Mouse (Mus musculus) hindbrain, embryonic 13.5 days (tissue): ENCODE measurements around the gene Pianp. TPM values are rescaled to one million over a fixed set of nuclear protein-coding genes. Genes with fewer than 3 reads are reported as not detected.

Source experiments
- ATAC-seq: fragments of 200-750 bp; cut with Nextera tagmentation; 2 replicates; pipeline ENCODE4 v1.8.0; 2017; ENCODE audit warnings: moderate TSS enrichment; ENCODE audit not compliant: low FRiP score
- H3K27ac ChIP-seq: fragments of 300-500 bp; sonication (generic); 2 replicates; pipeline ENCODE4 v1.5.1; 2015; ENCODE audit warnings: inconsistent platforms, mild to moderate bottlenecking, moderate library complexity
- H3K27me3 ChIP-seq: fragments of 300-500 bp; sonication (generic); 2 replicates; pipeline ENCODE4 v1.6.1; 2015; ENCODE audit warnings: mild to moderate bottlenecking, inconsistent platforms
- H3K36me3 ChIP-seq: fragments of 300-500 bp; sonication (generic); 2 replicates; pipeline ENCODE4 v1.6.1; 2015; ENCODE audit warnings: mild to moderate bottlenecking, inconsistent platforms
- H3K4me1 ChIP-seq: fragments of 300-500 bp; sonication (generic); replicated peaks from 2 replicates; pipeline ENCODE4 v1.6.1; 2015; ENCODE audit warnings: inconsistent platforms
- H3K4me2 ChIP-seq: fragments of 300-500 bp; sonication (generic); 2 replicates; pipeline ENCODE4 v1.6.1; 2015; ENCODE audit warnings: inconsistent platforms, mild to moderate bottlenecking, moderate library complexity
- H3K4me3 ChIP-seq: fragments of 300-500 bp; sonication (generic); 2 replicates; pipeline ENCODE4 v1.5.1; 2015; ENCODE audit warnings: mild to moderate bottlenecking, inconsistent platforms
- H3K9ac ChIP-seq: fragments of 300-500 bp; sonication (generic); 2 replicates; pipeline ENCODE4 v1.6.1; 2015; ENCODE audit warnings: mild to moderate bottlenecking, inconsistent platforms
- H3K9me3 ChIP-seq: fragments of 300-500 bp; sonication (generic); 2 replicates; pipeline ENCODE4 v1.6.1; 2016; ENCODE audit warnings: inconsistent platforms
- WGBS: fragments of 180-500 bp; shearing (Covaris S2); methylation state at CpG from one replicate; pipeline ENCODE4 v1.1.7; 2015; 5-methylcytosine and 5-hydroxymethylcytosine counted together
- polyA plus RNA-seq: library from polyadenylated mRNA; unstranded; fragments of >200 nt; fragmentation: Nextera tagmentation; extraction: Ambion mirVana; gene quantifications from 2 replicates; pipeline ENCODE4 v1.2.1, GENCODE M21; 2015

The Pianp gene
- polyA plus RNA-seq, 1 experiment from 2014 or later = 29.3 TPM

DNA sequence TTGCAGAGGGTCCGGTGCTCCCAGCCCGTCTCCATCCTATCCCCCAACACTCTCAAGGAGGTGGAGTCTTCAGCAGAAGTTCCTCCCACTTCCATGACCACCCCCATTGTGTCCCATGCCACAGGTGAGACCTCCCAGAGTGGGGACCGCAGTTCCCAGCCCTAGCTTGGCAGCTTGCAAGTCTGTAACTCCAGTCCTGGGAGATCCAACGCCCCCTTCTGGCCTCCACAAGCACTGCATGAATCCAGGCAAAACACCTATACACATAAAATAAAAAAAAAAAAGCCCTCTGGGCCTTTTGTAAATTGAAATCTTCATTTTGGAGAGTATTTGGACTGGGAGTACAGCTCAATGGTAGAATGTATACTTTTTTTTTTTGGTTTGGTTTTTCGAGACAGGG is 54.7 kb downstream of the Pianp start:
- H3K27ac ChIP-seq = no peak overlapping the region
- no peak overlapping the region for H3K4me3 ChIP-seq
- no peak overlapping the region for H3K4me2 ChIP-seq
- no peaks in the 10 kb centered on the region for H3K27me3 ChIP-seq
- H3K4me1 ChIP-seq = 0 out of 2 replicates have a peak, but pooled peaks cover 6% of the 10 kb centered on the region
- 70% methylated on average over 5 of the region's 5 CpGs for WGBS
- peaks cover 88% of the 10 kb centered on the region for H3K36me3 ChIP-seq
- H3K9ac ChIP-seq = no peak overlapping the region
- no peak for ATAC-seq
- H3K9me3 ChIP-seq = no peaks in the 10 kb centered on the region

Other genes starting within 250 kb of the Pianp start
- not detected in 2 replicates for gene Gm45234, start 240.7 kb upstream of the Pianp start, polyA plus RNA-seq
- gene Atn1, start 240.2 kb upstream of the Pianp start, polyA plus RNA-seq = 21.6 and 22.7 TPM in 2 replicates
- gene Eno2, start 227.0 kb upstream of the Pianp start, polyA plus RNA-seq = 53.2 and 58.7 TPM in 2 replicates
- gene Lrrc23, start 217.0 kb upstream of the Pianp start, polyA plus RNA-seq = 4.0 and 6.3 TPM in 2 replicates
- 7.8 and 8.4 TPM in 2 replicates for gene Spsb2, start 188.0 kb upstream of the Pianp start, polyA plus RNA-seq
- 361 and 374 TPM in 2 replicates for gene Tpi1, start 182.4 kb upstream of the Pianp start, polyA plus RNA-seq
- 189 and 200 TPM in 2 replicates for gene Usp5, start 167.2 kb upstream of the Pianp start, polyA plus RNA-seq
- gene Cdca3, start 167.1 kb upstream of the Pianp start, polyA plus RNA-seq = 42.6 and 51.2 TPM in 2 replicates
- 0.78 and 1.3 TPM in 2 replicates for gene Gnb3, start 156.4 kb upstream of the Pianp start, polyA plus RNA-seq
- gene P3h3, start 138.9 kb upstream of the Pianp start, polyA plus RNA-seq = 16.4 and 19.1 TPM in 2 replicates
- 21.3 and 22.5 TPM in 2 replicates for gene Gpr162, start 132.7 kb upstream of the Pianp start, polyA plus RNA-seq
- 0.14 and 0.19 TPM in 2 replicates for gene Cd4, start 108.5 kb upstream of the Pianp start, polyA plus RNA-seq
- 2.4 and 2.6 TPM in 2 replicates for gene Lag3, start 85.0 kb upstream of the Pianp start, polyA plus RNA-seq
- 744 and 801 TPM in 2 replicates for gene Ptms, start 76.6 kb upstream of the Pianp start, polyA plus RNA-seq
- 481 and 505 TPM in 2 replicates for gene Mlf2, start 65.3 kb upstream of the Pianp start, polyA plus RNA-seq
- gene Cops7a, start 31.2 kb upstream of the Pianp start, polyA plus RNA-seq = 89.3 and 94.5 TPM in 2 replicates
- gene Zfp384, start 12.5 kb downstream of the Pianp start, polyA plus RNA-seq = 17.7 and 20.4 TPM in 2 replicates
- 168 and 175 TPM in 2 replicates for gene Ing4, start 43.1 kb downstream of the Pianp start, polyA plus RNA-seq
- gene Acrbp, start 53.0 kb downstream of the Pianp start, polyA plus RNA-seq = 17.5 and 19.7 TPM in 2 replicates
- gene Lpar5, start 71.2 kb downstream of the Pianp start, polyA plus RNA-seq = 0.55 and 0.65 TPM in 2 replicates
- gene Chd4, start 99.3 kb downstream of the Pianp start, polyA plus RNA-seq = 123 and 126 TPM in 2 replicates
- 47.9 and 48.6 TPM in 2 replicates for gene Nop2, start 135.2 kb downstream of the Pianp start, polyA plus RNA-seq
- 17.2 and 19.7 TPM in 2 replicates for gene Iffo1, start 148.5 kb downstream of the Pianp start, polyA plus RNA-seq
- gene Gapdh, start 169.8 kb downstream of the Pianp start, polyA plus RNA-seq = 1,320 and 1,327 TPM in 2 replicates
- gene Ncapd2, start 195.0 kb downstream of the Pianp start, polyA plus RNA-seq = 56.7 and 62.9 TPM in 2 replicates
- gene Mrpl51, start 195.1 kb downstream of the Pianp start, polyA plus RNA-seq = 158 and 164 TPM in 2 replicates
- 11.3 and 12.9 TPM in 2 replicates for gene Vamp1, start 218.9 kb downstream of the Pianp start, polyA plus RNA-seq
- 4.3 and 5.0 TPM in 2 replicates for gene Tapbpl, start 235.2 kb downstream of the Pianp start, polyA plus RNA-seq
- 1.5 and 2.2 TPM in 2 replicates for gene Cd27, start 240.3 kb downstream of the Pianp start, polyA plus RNA-seq